Mouse (Mus musculus) testis, adult 2 months (tissue): ENCODE measurements around the gene Pld3. TPM values are rescaled to one million over a fixed set of nuclear protein-coding genes. Genes with fewer than 3 reads are reported as not detected.

Experiments
- H3K27ac ChIP-seq: fragments of 200-500 bp; 2 replicates; pipeline ENCODE4 v1.5.1; 2012; ENCODE audit warnings: low read depth, low read length; ENCODE audit not compliant: control insufficient read depth, insufficient read depth
- H3K27me3 ChIP-seq: fragments of 200-500 bp; 2 replicates; pipeline ENCODE4 v1.6.1; 2012; ENCODE audit warnings: mild to moderate bottlenecking, low read length, moderate library complexity; ENCODE audit not compliant: control insufficient read depth, insufficient read depth
- H3K36me3 ChIP-seq: fragments of 200-500 bp; 2 replicates; pipeline ENCODE4 v1.6.1; 2012; ENCODE audit warnings: mild to moderate bottlenecking, low read length; ENCODE audit not compliant: control insufficient read depth, insufficient read depth
- H3K4me1 ChIP-seq: fragments of 200-500 bp; 2 replicates; pipeline ENCODE4 v1.6.1; 2012; ENCODE audit warnings: low read length; ENCODE audit not compliant: control insufficient read depth, insufficient read depth
- H3K4me3 ChIP-seq: fragments of 200-500 bp; 2 replicates; pipeline ENCODE4 v1.5.1; 2012; ENCODE audit warnings: low read depth, mild to moderate bottlenecking, low read length, moderate library complexity, mixed read lengths; ENCODE audit not compliant: control insufficient read depth
- CTCF ChIP-seq: fragments of 200-500 bp; IDR thresholded peaks from 2 replicates; pipeline ENCODE4 v1.5.1; 2012; ENCODE audit warnings: low read depth, mild to moderate bottlenecking, inconsistent platforms, low read length, moderate library complexity; ENCODE audit not compliant: control insufficient read depth, insufficient read depth, insufficient replicate concordance
- POLR2A ChIP-seq: fragments of 200-500 bp; IDR thresholded peaks from 2 replicates; pipeline ENCODE4 v1.6.1; 2012; ENCODE audit warnings: low read depth, mild to moderate bottlenecking, inconsistent platforms, low read length, moderate library complexity; ENCODE audit not compliant: control insufficient read depth
- polyA plus RNA-seq: library from polyadenylated mRNA; depleted of rRNA; stranded (reverse); fragments of >200 nt; gene quantifications from 2 replicates; pipeline ENCODE4 v1.2.3, GENCODE M21; 2012; rRNA removed

Gene Pld3
- polyA plus RNA-seq, 1 experiment: 130 TPM

DNA sequence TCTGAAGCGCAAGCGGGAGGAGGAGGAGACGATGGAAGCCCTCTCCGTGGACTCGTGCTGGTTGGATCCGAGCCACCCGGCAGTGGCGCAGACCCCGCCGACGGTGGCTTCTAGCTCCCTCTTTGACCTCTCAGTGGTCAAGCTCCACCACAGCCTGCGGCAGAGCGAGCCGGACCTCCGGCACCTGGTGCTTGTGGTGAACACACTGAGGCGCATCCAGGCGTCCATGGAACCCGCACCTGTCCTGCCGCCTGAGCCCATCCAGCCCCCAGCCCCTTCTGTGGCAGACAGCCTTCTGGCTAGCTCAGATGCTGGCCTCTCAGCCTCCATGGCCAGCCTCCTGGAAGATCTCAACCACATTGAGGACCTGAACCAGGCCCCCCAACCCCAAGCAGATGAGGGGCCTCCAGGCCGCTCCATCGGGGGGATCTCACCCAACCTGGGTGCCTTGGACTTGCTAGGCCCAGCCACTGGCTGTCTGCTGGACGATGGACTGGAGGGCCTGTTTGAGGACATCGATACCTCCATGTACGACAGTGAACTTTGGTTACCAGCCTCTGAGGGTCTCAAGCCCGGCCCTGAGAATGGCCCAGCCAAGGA is 63.6 kb downstream of the Pld3 start:
- H3K27me3 ChIP-seq: no peaks in the 10 kb centered on the region
- H3K4me1 ChIP-seq: peaks cover 32% of the 10 kb centered on the region
- no peak overlapping the region for H3K27ac ChIP-seq
- no peak overlapping the region for H3K4me3 ChIP-seq
- no peak for TF ChIP-seq CTCF
- no peak for TF ChIP-seq POLR2A
- no peaks in the 10 kb centered on the region for H3K36me3 ChIP-seq

DNA sequence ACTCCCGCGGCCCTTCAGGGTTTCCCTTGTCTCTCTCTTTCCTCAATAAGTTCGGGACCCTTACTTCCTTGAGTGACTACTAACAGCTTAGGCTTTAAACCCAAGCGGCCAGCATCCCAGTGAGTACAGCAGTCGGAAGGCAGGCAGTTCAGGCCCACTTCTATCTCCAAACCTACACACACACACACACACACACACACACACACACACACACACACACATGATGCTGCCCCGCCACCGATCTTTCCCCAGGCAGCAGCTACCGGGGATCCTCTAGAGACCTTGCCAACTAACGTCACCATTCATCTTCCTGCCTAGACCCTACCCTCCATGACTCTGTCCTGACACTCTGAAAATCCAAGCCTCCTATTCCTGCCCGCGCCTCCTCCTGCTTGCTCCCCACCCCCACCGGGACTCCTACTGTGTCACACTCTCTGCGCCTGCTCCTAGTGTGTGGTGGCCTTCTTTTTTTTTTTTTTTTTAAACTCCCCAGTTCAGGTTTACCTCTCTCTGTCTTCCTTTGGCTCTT is 65.2 kb downstream of the Pld3 start:
- TF ChIP-seq POLR2A: no peak; the same call in 1 of the 2 replicates
- TF ChIP-seq CTCF: no peak
- Histone ChIP-seq H3K4me1 (peaks cover 32% of the 10 kb centered on the region), H3K4me3 (peak overlapping the region; percentile 94), H3K27ac (peak overlapping the region; percentile 96), H3K27me3 (no peaks in the 10 kb centered on the region), H3K36me3 (no peaks in the 10 kb centered on the region)

DNA sequence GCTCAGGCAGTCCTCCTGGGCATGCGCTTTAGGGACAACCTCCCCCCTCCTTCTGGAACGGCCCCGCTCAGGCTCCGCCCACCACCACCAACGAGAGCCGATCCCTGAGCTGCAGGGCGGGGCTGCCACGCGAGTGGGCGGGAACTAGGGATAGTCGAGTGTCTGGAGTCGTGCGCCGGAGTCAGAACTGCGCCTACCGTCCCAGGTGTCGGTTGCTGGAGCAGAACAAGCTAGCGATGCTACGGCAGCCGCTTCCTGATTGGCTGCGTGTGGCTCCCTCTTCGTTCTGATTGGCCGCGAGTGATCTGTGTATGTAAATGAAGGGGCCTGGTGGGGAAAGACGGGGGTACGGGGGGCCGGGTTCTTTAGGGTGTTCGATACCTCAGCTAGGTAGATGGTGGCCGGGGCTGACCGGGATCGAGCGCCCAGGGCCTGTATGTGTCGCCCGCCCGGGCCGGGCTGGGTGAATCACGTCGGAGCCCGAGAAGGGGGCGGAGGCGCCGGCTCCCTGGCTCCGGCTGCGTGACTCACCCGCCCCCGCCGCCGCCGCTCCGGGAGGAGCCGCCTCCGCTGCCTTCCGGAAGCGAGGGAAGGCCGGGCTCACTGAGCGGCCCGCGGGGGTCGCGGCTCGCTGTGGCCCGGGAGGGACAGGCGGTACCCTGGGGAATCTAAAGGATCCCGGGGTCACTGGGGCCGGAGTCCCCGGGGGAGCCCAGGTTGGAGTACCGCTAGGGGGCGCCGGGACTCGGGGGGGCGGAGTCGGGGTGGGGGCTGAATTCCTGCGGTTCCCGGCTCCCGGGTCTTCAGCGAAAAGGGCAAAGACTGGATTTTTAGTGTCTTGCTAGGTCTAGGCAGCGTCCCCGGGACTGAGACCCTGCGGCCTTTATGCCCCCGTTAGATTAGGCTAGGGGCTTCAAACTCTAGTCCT is 66.0 kb downstream of the Pld3 start, which contains the start of gene Sertad1:
TSS of gene Sertad1 (plus strand) at position 141 of the 928 bp plus-strand sequence.
- H3K27me3 ChIP-seq: no peaks in the 10 kb centered on the region
- peak within 1 kb of the TSS; percentile 96 for H3K27ac ChIP-seq
- peak within 1 kb of the TSS; percentile 94 for H3K4me3 ChIP-seq
- H3K36me3 ChIP-seq: no peaks in the 10 kb centered on the region
- H3K4me1 ChIP-seq: peaks cover 32% of the 10 kb centered on the region
- TF ChIP-seq CTCF (peak; percentile 41; the same call in 1 of the 2 replicates), POLR2A (peak; percentile 99)

DNA sequence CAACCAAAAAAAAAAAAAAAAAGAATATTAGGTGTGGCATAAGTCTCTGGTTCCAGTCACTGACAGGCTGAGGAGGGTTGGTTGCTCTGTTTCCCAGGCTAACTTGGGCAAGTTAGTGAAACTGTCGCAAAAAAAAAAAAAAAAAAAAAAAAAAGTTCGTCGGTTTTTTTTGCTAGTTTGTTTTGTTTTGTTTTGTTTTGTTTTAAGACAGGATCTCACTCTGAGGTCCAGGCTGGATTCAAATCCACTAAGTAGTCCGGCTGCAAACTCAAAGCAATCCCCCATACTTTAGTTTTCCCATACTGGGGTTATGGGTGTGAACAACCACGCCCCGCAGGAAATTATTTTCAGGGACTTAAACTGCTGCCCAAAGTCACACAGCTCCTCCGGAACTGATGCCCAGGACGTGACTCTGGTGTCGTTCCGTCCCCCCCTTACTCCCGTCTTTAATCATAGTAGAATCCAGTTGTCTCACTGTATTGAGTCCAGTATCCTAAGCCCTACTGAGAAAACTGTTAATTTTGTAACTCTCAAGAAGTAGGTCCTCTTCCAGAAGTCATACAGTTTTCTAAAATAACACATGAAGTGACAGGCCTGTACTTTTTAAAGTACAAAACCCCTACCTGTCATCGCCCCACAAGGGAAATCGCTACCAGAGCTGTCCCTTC is 66.8 kb downstream of the Pld3 start:
- Histone ChIP-seq H3K27ac (peak overlapping the region; percentile 92), H3K4me1 (peaks cover 33% of the 10 kb centered on the region), H3K36me3 (no peaks in the 10 kb centered on the region), H3K27me3 (no peaks in the 10 kb centered on the region), H3K4me3 (peak overlapping the region; percentile 94)
- TF ChIP-seq POLR2A (no peak), CTCF (no peak)

DNA sequence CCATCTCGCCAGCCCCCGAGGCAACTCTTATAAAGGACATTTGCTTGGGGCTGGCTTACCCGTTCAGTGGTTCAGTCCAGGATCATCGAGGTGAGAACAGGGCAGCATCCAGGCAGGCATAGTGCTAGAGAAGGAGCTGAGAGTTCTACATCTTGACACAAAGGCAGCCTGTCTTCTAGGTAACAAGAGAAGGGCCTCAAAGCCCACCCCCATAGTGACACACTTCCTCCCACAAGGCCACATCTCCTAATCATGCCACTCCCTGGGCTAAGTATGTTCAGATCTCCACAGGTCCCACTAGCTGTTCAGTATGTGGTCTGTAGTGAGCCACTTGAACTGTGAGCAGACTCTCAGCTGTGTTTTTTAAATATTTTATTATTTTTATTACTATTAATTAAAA is 69.2 kb downstream of the Pld3 start:
- Histone ChIP-seq H3K27ac (no peak overlapping the region), H3K27me3 (no peaks in the 10 kb centered on the region), H3K36me3 (no peaks in the 10 kb centered on the region; the same call in 1 of the 2 replicates), H3K4me1 (peaks cover 19% of the 10 kb centered on the region), H3K4me3 (no peak overlapping the region)
- TF ChIP-seq POLR2A (no peak), CTCF (no peak)

Other genes starting within 250 kb of the Pld3 start
- 23.9 and 26.1 TPM in 2 replicates for gene Ltbp4, start 215.5 kb downstream of the Pld3 start, polyA plus RNA-seq
- gene Shkbp1, start 197.2 kb downstream of the Pld3 start, polyA plus RNA-seq: 18.3 and 22.4 TPM in 2 replicates
- 0.35 and 0.89 TPM in 2 replicates for gene Gm20479, start 195.8 kb downstream of the Pld3 start, polyA plus RNA-seq
- gene Sptbn4, start 105.5 kb downstream of the Pld3 start, polyA plus RNA-seq: 19.5 and 34.7 TPM in 2 replicates
- gene Blvrb, start 105.2 kb downstream of the Pld3 start, polyA plus RNA-seq: 7.6 and 8.5 TPM in 2 replicates
- gene Sertad3, start 79.5 kb downstream of the Pld3 start, polyA plus RNA-seq: 4.1 and 4.7 TPM in 2 replicates
- gene Sertad1, start 66.3 kb downstream of the Pld3 start, polyA plus RNA-seq: 15.4 and 19.1 TPM in 2 replicates
- 0.33 and 0.42 TPM in 2 replicates for gene Prx, start 53.9 kb downstream of the Pld3 start, polyA plus RNA-seq
- gene Hipk4, start 30.0 kb downstream of the Pld3 start, polyA plus RNA-seq: 122 and 138 TPM in 2 replicates
- gene 2310022A10Rik, start within 50 bp of the Pld3 start, polyA plus RNA-seq: 27.6 and 28.1 TPM in 2 replicates
- gene Akt2, start 38.3 kb upstream of the Pld3 start, polyA plus RNA-seq: 54.9 and 58.7 TPM in 2 replicates
- gene Ttc9b, start 100.7 kb upstream of the Pld3 start, polyA plus RNA-seq: 0.29 and 0.51 TPM in 2 replicates
- gene Map3k10, start 121.4 kb upstream of the Pld3 start, polyA plus RNA-seq: 26.6 and 33.7 TPM in 2 replicates
- gene Zfp607b, start 136.1 kb upstream of the Pld3 start, polyA plus RNA-seq: 27.7 and 38.1 TPM in 2 replicates
- gene Zfp60, start 178.2 kb upstream of the Pld3 start, polyA plus RNA-seq: 4.7 and 8.0 TPM in 2 replicates